In the genomic region with DNA sequence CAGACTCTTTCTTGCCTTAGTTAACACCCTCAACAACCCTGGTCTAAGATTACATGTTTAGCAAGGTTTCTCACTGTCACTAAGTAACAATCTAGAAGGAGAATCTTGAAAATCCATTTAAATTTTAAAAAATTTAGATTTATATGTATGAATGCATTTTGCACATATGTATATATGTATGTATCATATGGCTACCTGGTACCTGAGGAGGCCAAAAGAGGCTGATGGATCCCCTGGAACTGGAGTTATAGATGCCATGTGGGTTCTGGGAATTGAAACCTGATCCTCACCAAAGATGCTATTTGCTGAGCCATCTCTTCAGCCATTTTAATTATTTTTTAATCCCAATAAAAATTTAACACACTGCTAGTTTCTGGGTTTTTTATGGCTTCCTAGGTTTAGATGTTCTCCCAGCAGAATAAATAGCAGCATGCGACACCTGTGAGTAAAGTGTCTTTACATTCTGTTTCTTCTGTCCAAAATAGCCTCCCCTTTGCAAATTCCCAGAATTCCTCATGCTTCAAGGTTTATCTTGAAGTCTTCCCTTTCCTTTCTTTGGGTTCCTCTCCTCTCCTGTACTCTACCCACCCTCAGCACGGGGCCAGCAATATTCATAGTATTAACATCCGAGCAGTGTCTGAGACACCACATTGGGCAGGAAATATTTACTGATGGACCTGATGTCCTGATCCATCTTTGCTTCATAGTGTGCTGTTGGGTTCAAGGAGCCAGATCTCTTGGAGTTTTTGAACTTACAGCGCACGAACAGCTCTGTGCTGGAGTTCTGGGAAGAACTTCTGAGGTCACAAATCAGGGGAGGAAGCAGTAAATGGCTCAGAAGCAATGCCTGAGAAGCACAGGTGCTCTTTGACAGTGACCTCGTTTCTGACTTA, we compare ENCODE assay signal across 9 mouse cellular contexts. TPM values are rescaled to one million over a fixed set of nuclear protein-coding genes. Genes with fewer than 3 reads are reported as not detected.
DNase-seq lines count a peak whose midpoint lies in the region; ATAC-seq lines count a peak whose summit lies in the region.
"Had no signal": no experiment of that assay in that cellular context is flagged by ENCODE, and none has a peak within 500 bp of the region (broad histone marks: within the 10 kb centered on the region; RNA-seq: fewer than 3 reads in every experiment).

No protein-coding gene starts in this region.

- WGBS in lung, embryonic 15.5 days: 35% methylated on average over 6 of the region's 6 CpGs
- 52% methylated on average over 6 of the region's 6 CpGs for WGBS in embryonic facial prominence, embryonic 10.5 days
- 48% methylated on average over 6 of the region's 6 CpGs for WGBS in neural tube, embryonic 15.5 days

- H3K36me3 ChIP-seq in lung, embryonic 15.5 days: no peaks in the 10 kb centered on the region
- no peaks in the 10 kb centered on the region for H3K36me3 ChIP-seq in embryonic facial prominence, embryonic 10.5 days (replicated peaks)
- no peaks in the 10 kb centered on the region for H3K36me3 ChIP-seq in neural tube, embryonic 15.5 days

- no peak for DNase-seq in lung, postnatal 4 days
- no peak for DNase-seq in embryonic facial prominence, embryonic 10.5 days (ENCODE audit: low spot score)
- DNase-seq in induced T-regulatory cell, adult 2 months (ENCODE audit: low read depth): peak; percentile 22
- no peak for DNase-seq in frontal cortex, adult 2 months (ENCODE audit: extremely low spot score in 1 of 2, low spot score in 1 of 2)
- DNase-seq in left cerebral cortex, adult 8-10 months (ENCODE audit: low spot score in 2 of 2): no peak
- DNase-seq in kidney, adult 11 months: no peak
- DNase-seq: adrenal gland, postnatal 36 days had no signal

- peaks cover 13% of the 10 kb centered on the region; the same call in 1 of the 2 replicates for H3K27me3 ChIP-seq in lung, embryonic 15.5 days
- no peaks in the 10 kb centered on the region for H3K27me3 ChIP-seq in embryonic facial prominence, embryonic 10.5 days (replicated peaks; ENCODE audit: low read depth, poor library complexity, severe bottlenecking)
- H3K27me3 ChIP-seq in neural tube, embryonic 15.5 days (replicated peaks): no peaks in the 10 kb centered on the region

- peak overlapping the region; percentile 59 for H3K4me2 ChIP-seq in lung, embryonic 15.5 days
- peak overlapping the region; percentile 50 for H3K4me2 ChIP-seq in neural tube, embryonic 15.5 days

- H3K4me3 ChIP-seq in lung, embryonic 15.5 days: peak overlapping the region; percentile 46
- H3K4me3 ChIP-seq in embryonic facial prominence, embryonic 10.5 days: peak overlapping the region; percentile 65
- no peak overlapping the region for H3K4me3 ChIP-seq in neural tube, embryonic 15.5 days (replicated peaks)

- H3K4me1 ChIP-seq in lung, embryonic 15.5 days: peaks cover 31% of the 10 kb centered on the region
- H3K4me1 ChIP-seq in embryonic facial prominence, embryonic 10.5 days: peaks cover 57% of the 10 kb centered on the region
- H3K4me1 ChIP-seq in neural tube, embryonic 15.5 days: peaks cover 18% of the 10 kb centered on the region

- H3K9me3 ChIP-seq in lung, embryonic 15.5 days: no peaks in the 10 kb centered on the region
- H3K9me3 ChIP-seq in embryonic facial prominence, embryonic 10.5 days: no peaks in the 10 kb centered on the region
- H3K9me3 ChIP-seq in neural tube, embryonic 15.5 days (replicated peaks): no peaks in the 10 kb centered on the region

- H3K27ac ChIP-seq in lung, embryonic 15.5 days: no peak overlapping the region
- H3K27ac ChIP-seq in embryonic facial prominence, embryonic 10.5 days (replicated peaks): peak overlapping the region; percentile 88
- no peak overlapping the region for H3K27ac ChIP-seq in neural tube, embryonic 15.5 days (replicated peaks)

- no peak for ATAC-seq in lung, embryonic 15.5 days (ENCODE audit: borderline replicate concordance, extremely low read depth, low FRiP score, low TSS enrichment)
- no peak for ATAC-seq in neural tube, embryonic 15.5 days (ENCODE audit: low FRiP score)

- peak overlapping the region; percentile 37 for H3K9ac ChIP-seq in lung, embryonic 15.5 days
- H3K9ac ChIP-seq in neural tube, embryonic 15.5 days (replicated peaks): no peak overlapping the region

RNA-seq across cellular contexts. Expression of a gene that starts 1.9 kb away (rescaled TPM):
- 0.45 and 1.9 TPM in 2 replicates for polyA plus RNA-seq in lung, embryonic 15.5 days (2015; fragmentation: Nextera tagmentation; extraction: Ambion mirVana)
- polyA plus RNA-seq in embryonic facial prominence, embryonic 10.5 days (2016; fragmentation: Nextera tagmentation; extraction: Ambion mirVana): 0.52 and 0.81 TPM in 2 replicates
- 0.14 and 0.65 TPM in 2 replicates for polyA plus RNA-seq in neural tube, embryonic 15.5 days (2015; fragmentation: Nextera tagmentation; extraction: Ambion mirVana)
- not detected in 2 replicates for polyA plus RNA-seq in frontal cortex, adult 2 months (2012; rRNA removed)
- total RNA-seq in left cerebral cortex, adult 8-10 months (2022): not detected
- total RNA-seq: adrenal gland, postnatal 36 days had no signal

RNA-seq across cellular contexts. Expression of a gene that starts 3.1 kb away (rescaled TPM):
- 20.4 and 20.5 TPM in 2 replicates for polyA plus RNA-seq in lung, embryonic 15.5 days (2015; fragmentation: Nextera tagmentation; extraction: Ambion mirVana)
- 4.8 and 8.6 TPM in 2 replicates for polyA plus RNA-seq in embryonic facial prominence, embryonic 10.5 days (2016; fragmentation: Nextera tagmentation; extraction: Ambion mirVana)
- polyA plus RNA-seq in neural tube, embryonic 15.5 days (2015; fragmentation: Nextera tagmentation; extraction: Ambion mirVana): 9.8 and 14.3 TPM in 2 replicates
- polyA plus RNA-seq in frontal cortex, adult 2 months (2012; rRNA removed): 146 and 222 TPM in 2 replicates
- total RNA-seq in left cerebral cortex, adult 8-10 months (2022): 10 to 100 TPM in 2 of 4 experiments, 1 to 10 TPM in 2; 5.2 to 28.7 (median 10.2) TPM

RNA-seq across cellular contexts. Expression of a gene that starts 8.3 kb away (rescaled TPM):
- polyA plus RNA-seq in lung, embryonic 15.5 days (2015; fragmentation: Nextera tagmentation; extraction: Ambion mirVana): 58.4 and 70.0 TPM in 2 replicates
- polyA plus RNA-seq in embryonic facial prominence, embryonic 10.5 days (2016; fragmentation: Nextera tagmentation; extraction: Ambion mirVana): 26.6 and 32.1 TPM in 2 replicates
- polyA plus RNA-seq in neural tube, embryonic 15.5 days (2015; fragmentation: Nextera tagmentation; extraction: Ambion mirVana): 32.3 and 35.5 TPM in 2 replicates
- polyA plus RNA-seq in frontal cortex, adult 2 months (2012; rRNA removed): 6.9 TPM in 1 of 2 replicates, not detected in the other
- total RNA-seq in left cerebral cortex, adult 8-10 months (2022): 100 to 1,000 TPM; 190 to 245 (median 229) TPM

RNA-seq across cellular contexts. Expression of a gene that starts 9.5 kb away (rescaled TPM):
- polyA plus RNA-seq in lung, embryonic 15.5 days (2015; fragmentation: Nextera tagmentation; extraction: Ambion mirVana): 9.8 and 13.7 TPM in 2 replicates
- 4.9 and 6.6 TPM in 2 replicates for polyA plus RNA-seq in embryonic facial prominence, embryonic 10.5 days (2016; fragmentation: Nextera tagmentation; extraction: Ambion mirVana)
- polyA plus RNA-seq in neural tube, embryonic 15.5 days (2015; fragmentation: Nextera tagmentation; extraction: Ambion mirVana): 1.3 and 2.5 TPM in 2 replicates
- polyA plus RNA-seq in frontal cortex, adult 2 months (2012; rRNA removed): 14.1 and 17.1 TPM in 2 replicates
- total RNA-seq in left cerebral cortex, adult 8-10 months (2022): 1 to 10 TPM; 1.1 to 4.8 (median 4.3) TPM

RNA-seq across cellular contexts. Expression of a gene that starts 14.7 kb away (rescaled TPM):
- 15.9 and 16.1 TPM in 2 replicates for polyA plus RNA-seq in lung, embryonic 15.5 days (2015; fragmentation: Nextera tagmentation; extraction: Ambion mirVana)
- 12.8 TPM in 2 replicates for polyA plus RNA-seq in embryonic facial prominence, embryonic 10.5 days (2016; fragmentation: Nextera tagmentation; extraction: Ambion mirVana)
- 4.9 and 5.1 TPM in 2 replicates for polyA plus RNA-seq in neural tube, embryonic 15.5 days (2015; fragmentation: Nextera tagmentation; extraction: Ambion mirVana)
- polyA plus RNA-seq in frontal cortex, adult 2 months (2012; rRNA removed): 3.3 and 3.9 TPM in 2 replicates
- total RNA-seq in left cerebral cortex, adult 8-10 months (2022): 10 to 100 TPM; 27.2 to 32.5 (median 29.5) TPM
